Mouse (Mus musculus) liver, embryonic 11.5 days (tissue): ENCODE results near the gene Gm21731. TPM values are rescaled to one million over a fixed set of nuclear protein-coding genes. Genes with fewer than 3 reads are reported as not detected.
"Not testable (repeated sequence)": the region's sequence is repeated elsewhere in the genome, so short reads cannot be mapped to it uniquely, and the experiment has no call there.

Experiments
- ATAC-seq: fragments of 200-750 bp; cut with Nextera tagmentation; replicated peaks from 2 replicates; pipeline ENCODE4 v1.8.0; 2017; ENCODE audit warnings: moderate number of reproducible peaks, mild to moderate bottlenecking, moderate TSS enrichment, moderate library complexity; ENCODE audit not compliant: low FRiP score
- DNase-seq: peaks from one replicate; pipeline ENCODE4 v3.0.0-alpha.2; 2017; ENCODE audit warnings: low spot score
- H3K27ac ChIP-seq: fragments of 300-500 bp; sonication (generic); 2 replicates; pipeline ENCODE4 v1.5.1; 2014; ENCODE audit warnings: mild to moderate bottlenecking, low read depth, low read length, control low read depth
- H3K27me3 ChIP-seq: fragments of 300-500 bp; sonication (generic); replicated peaks from 2 replicates; pipeline ENCODE4 v1.6.1; 2014; ENCODE audit warnings: low read length, mixed read lengths; ENCODE audit not compliant: control insufficient read depth, insufficient read depth
- H3K36me3 ChIP-seq: fragments of 300-500 bp; sonication (generic); 2 replicates; pipeline ENCODE4 v1.6.1; 2014; ENCODE audit warnings: mild to moderate bottlenecking, low read length, moderate library complexity, mixed read lengths; ENCODE audit not compliant: control insufficient read depth, insufficient read depth
- H3K4me1 ChIP-seq: fragments of 300-500 bp; sonication (generic); replicated peaks from 2 replicates; pipeline ENCODE4 v1.6.1; 2014; ENCODE audit warnings: low read length, mixed read lengths; ENCODE audit not compliant: control insufficient read depth, insufficient read depth
- H3K4me2 ChIP-seq: fragments of 300-500 bp; sonication (generic); 2 replicates; pipeline ENCODE4 v1.6.1; 2014; ENCODE audit warnings: mild to moderate bottlenecking, control low read depth, moderate library complexity
- H3K4me3 ChIP-seq: fragments of 300-500 bp; sonication (generic); 2 replicates; pipeline ENCODE4 v1.5.1; 2014; ENCODE audit warnings: low read depth, low read length, control low read depth
- H3K9ac ChIP-seq: fragments of 300-500 bp; sonication (generic); 2 replicates; pipeline ENCODE4 v1.6.1; 2014; ENCODE audit warnings: low read depth, low read length, control low read depth
- H3K9me3 ChIP-seq: fragments of 300-500 bp; sonication (generic); 2 replicates; pipeline ENCODE4 v1.6.1; 2016; ENCODE audit warnings: low read length, inconsistent platforms, mixed read lengths; ENCODE audit not compliant: control insufficient read depth
- WGBS: fragments of 180-500 bp; shearing (Covaris S2); extraction: QIAGEN DNeasy Blood & Tissue Kit; methylation state at CpG from one replicate; pipeline ENCODE4 v1.1.7; 2014; 5-methylcytosine and 5-hydroxymethylcytosine counted together
- polyA plus RNA-seq: library from polyadenylated mRNA; unstranded; fragments of >200 nt; fragmentation: Nextera tagmentation; extraction: Ambion mirVana; gene quantifications from 2 replicates; pipeline ENCODE4 v1.2.1, GENCODE M21; 2014

Gm21731 gene
- polyA plus RNA-seq: not detected in 2 replicates

DNA sequence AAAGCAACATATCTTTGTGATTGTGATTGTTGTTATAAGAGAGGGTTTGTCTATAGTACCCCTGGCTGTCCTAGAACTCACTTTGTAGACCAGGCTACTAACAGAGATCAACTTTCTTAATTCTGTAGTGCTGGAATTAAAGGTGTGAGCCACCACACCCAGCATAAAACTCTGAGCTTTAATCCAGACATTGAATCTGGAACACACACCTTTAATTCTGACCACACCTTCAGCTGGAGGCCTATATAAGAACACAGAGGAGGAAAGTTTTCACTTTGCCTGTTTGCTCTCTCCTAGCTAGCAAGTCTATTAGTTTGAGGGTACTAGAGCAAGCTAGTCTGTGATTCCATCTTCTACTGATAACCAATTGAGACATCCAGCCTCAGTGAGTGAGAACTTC lies at the start of gene Gm21731:
Gene Gm21731, plus strand, starts transcription at position 301 of the 400 bp plus-strand sequence.
- H3K27me3 ChIP-seq, H3K36me3 ChIP-seq, H3K9ac ChIP-seq, H3K9me3 ChIP-seq, H3K27ac ChIP-seq, DNase-seq, H3K4me2 ChIP-seq, ATAC-seq, H3K4me1 ChIP-seq, H3K4me3 ChIP-seq: not testable (repeated sequence)

DNA sequence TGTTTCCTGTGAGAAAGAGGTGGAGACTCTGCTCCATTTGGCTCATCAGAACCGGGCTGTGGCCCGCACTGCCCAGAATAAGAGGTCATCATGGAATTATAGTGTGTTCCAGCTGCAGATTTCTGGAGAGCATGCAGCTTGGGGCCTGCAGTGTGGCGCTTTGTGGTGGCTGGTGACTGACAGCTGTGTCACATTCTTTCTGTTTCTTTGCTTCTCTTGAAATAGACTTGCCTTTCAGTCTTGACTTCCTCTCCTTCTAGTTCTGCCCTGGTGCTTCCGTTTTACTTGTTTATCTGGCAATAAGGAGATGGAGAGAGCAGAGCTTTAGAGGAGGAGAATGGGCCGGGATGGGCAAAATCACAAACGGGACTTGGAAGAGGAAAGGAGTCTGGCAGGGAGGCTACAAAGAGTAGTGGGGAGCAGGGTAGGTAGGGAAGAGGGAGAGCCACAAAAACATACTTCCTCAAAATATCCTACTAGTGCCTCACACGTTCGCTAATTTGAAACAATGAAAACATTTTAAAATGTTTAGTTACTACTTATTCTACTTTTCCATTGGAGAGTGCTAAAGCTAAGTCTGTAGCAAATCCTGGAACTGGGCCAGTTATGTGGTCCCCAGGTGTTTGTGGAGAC lies 42.6 kb upstream of the Gm21731 start:
- H3K9ac ChIP-seq, DNase-seq, H3K4me2 ChIP-seq, H3K27me3 ChIP-seq, H3K27ac ChIP-seq, H3K9me3 ChIP-seq, ATAC-seq, H3K36me3 ChIP-seq, H3K4me3 ChIP-seq, H3K4me1 ChIP-seq: not testable (repeated sequence)
- 68% methylated on average over 6 of the region's 8 CpGs for WGBS

DNA sequence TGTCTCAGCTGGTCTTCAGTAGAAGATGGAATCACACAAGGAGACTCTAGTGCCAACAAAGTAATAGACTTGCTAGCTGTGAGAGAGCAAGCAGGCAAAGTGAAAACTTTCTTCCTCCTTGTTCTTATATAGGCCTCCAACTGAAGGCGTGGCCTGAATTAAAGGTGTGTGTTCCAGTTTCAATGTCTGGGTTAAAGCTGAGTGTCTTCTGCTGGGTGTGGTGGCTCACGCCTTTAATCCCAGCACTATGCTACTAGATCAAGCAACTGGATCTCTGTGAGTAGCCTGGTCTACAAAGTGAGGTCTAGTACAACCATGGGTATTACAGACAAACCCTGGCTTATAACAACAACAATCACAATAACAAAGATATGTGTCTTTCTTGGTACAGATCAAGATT lies 23.1 kb upstream of the Gm21731 start, which contains the start of gene Gm21762:
Gene Gm21762, minus strand, starts transcription at position 101 of the 400 bp plus-strand sequence.
- H3K36me3 ChIP-seq, H3K27me3 ChIP-seq, H3K9me3 ChIP-seq, ATAC-seq, H3K9ac ChIP-seq, DNase-seq, H3K4me2 ChIP-seq, H3K27ac ChIP-seq, H3K4me3 ChIP-seq, H3K4me1 ChIP-seq: not testable (repeated sequence)
- no CpG with 5 or more reads among the region's 2 CpGs for WGBS

DNA sequence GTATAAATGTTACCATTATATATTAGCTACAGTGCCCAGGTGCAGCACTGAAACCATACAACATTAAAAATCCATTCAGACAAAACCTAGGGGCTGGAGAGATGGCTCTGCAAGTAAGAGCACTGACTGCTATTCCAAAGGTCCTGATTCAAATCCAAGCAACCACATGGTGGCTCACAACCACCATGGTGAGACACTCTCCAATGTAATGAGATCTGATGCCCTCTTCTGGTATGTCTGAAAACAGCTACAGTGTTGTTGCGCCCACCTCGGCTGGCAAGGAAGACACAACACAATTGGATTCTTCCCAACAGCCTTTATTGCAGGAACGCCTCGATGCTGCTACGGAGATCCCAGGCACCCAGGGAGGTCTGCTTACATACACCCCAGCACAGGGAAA lies 18.0 kb upstream of the Gm21731 start:
- H3K36me3 ChIP-seq, ATAC-seq, H3K4me2 ChIP-seq, H3K27ac ChIP-seq, H3K27me3 ChIP-seq, H3K9ac ChIP-seq, DNase-seq, H3K4me1 ChIP-seq, H3K4me3 ChIP-seq, H3K9me3 ChIP-seq: not testable (repeated sequence)
- 74% methylated on average over 5 of the region's 5 CpGs for WGBS

DNA sequence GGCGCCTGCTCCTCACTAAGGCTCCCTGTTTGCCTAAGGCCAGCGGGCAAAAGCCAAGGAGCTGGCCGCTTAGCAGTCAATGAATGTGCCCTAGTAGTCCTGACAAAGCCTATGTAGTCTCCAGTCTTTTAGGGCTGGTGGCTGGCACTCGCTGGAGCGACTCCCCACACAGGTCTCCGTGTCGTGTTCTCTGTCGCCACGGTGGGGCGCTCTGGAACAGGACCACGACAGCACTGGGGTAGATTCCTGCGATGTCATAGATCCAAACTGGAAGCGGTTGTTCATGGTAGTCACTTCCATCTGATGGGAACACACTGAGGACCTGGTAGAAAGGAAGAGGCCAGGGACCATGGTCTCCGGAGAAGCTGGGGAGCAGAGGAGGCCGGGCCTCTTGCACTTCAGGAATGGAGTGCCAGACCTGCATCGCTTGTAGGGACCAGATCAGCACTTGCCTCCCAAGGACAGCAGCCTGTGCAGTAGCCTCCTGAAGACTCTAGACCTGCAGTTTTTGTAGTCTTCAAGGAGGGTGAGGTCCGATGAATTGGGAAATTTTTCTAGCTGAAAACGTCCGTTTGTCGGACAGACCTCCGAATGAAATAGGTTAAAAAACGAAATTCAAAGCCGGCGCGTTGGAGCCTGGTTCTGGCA lies 15.8 kb upstream of the Gm21731 start:
- not testable (repeated sequence) for H3K4me3 ChIP-seq, H3K36me3 ChIP-seq, ATAC-seq, DNase-seq, H3K9ac ChIP-seq, H3K9me3 ChIP-seq, H3K4me1 ChIP-seq, H3K27ac ChIP-seq, H3K4me2 ChIP-seq, H3K27me3 ChIP-seq
- 96% methylated on average over 16 of the region's 25 CpGs for WGBS

DNA sequence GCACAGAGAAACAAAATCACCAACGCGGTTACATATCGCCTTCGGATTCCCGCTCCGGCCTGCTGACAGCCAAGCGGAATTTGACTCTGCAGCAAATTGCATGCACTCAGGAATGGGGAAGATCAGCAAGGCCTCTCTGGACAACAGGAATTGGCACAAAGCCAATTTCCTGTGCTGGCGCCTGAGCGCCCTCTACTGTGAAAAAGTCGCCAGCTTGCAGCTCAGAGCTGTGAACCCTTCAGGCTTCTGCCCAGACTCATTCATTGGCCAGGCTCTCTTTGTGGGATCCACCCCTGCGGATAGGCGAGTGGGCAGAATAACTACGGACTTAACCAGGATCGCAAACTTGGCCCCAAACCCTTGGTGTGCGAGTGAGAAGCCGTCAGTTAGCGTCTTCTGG lies 7.1 kb upstream of the Gm21731 start:
- H3K4me3 ChIP-seq, H3K9ac ChIP-seq, DNase-seq, H3K36me3 ChIP-seq, H3K4me1 ChIP-seq, H3K9me3 ChIP-seq, H3K27ac ChIP-seq, H3K4me2 ChIP-seq, H3K27me3 ChIP-seq: not testable (repeated sequence)
- 94% methylated on average over 15 of the region's 17 CpGs for WGBS
- peak; percentile 36; the same call in 1 of the 2 replicates for ATAC-seq

DNA sequence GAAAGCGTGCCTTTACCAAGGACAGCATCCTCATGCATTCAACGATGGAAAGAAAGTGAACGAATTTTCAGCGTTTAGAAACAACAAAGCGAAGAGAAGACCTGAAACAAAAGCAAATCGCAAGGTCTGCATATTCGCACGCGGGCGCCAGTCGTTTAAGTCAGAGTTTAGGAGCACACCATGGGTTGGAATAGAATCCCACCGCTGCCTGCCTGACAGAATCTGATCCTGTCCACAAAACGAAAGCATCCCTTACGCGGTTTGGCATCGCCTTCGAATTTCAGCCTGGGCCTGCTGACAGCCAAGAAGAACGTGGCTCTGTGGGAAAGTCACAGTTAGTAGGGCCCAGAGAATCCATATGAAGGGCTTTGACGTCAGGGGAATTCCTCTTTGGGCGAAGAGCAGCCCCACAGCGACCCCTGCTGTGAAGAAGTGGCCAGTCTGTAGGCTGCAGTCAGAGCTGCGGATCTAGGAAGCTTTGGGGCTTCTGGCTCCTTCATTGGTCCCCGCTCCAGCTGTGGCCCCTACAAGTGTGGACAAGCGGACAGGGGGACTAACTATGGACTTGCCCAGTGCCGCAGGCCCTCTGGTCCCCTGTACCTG lies 6.4 kb upstream of the Gm21731 start:
- H3K36me3 ChIP-seq, H3K27me3 ChIP-seq, ATAC-seq, H3K4me3 ChIP-seq, DNase-seq, H3K9me3 ChIP-seq, H3K27ac ChIP-seq, H3K4me1 ChIP-seq, H3K4me2 ChIP-seq, H3K9ac ChIP-seq: not testable (repeated sequence)
- WGBS: 73% methylated on average over 13 of the region's 25 CpGs

DNA sequence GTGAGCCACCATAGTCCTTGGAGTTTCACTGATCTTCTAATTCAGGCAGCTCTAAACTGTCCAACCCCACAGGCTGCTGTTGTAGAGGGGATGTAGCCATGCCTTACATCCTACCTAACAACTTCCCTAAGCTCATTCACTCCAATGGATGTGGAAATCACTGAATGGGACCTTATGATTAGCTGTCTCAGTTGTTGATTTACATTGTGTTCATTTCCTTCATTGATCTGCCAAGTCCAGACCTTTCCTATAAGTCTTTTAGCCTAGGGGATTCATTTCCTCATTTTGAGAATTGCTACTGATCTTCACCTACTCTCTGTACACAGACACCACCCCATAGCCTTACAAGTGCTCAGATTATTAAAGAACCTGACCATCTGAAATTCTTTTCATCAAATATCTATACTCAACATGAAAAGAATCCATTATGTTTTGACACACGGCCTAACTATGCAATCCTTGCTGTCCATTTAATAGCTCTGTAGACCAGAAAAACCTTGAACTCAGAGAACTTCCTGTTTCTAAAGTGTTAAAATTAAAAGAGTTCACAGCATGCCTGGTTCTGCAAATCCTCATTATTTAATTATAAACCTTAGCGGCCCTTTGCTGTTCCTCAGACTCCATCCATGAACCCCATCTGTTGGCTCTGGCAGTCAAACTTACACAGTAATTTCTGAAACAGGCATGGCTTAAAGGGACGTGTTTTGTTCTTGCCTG lies 12.5 kb downstream of the Gm21731 start:
- DNase-seq, H3K4me2 ChIP-seq, H3K36me3 ChIP-seq, ATAC-seq, H3K4me1 ChIP-seq, H3K27me3 ChIP-seq, H3K27ac ChIP-seq, H3K4me3 ChIP-seq, H3K9ac ChIP-seq, H3K9me3 ChIP-seq: not testable (repeated sequence)
- 88% methylated on average over 2 of the region's 3 CpGs for WGBS
